Mouse (Mus musculus) erythroblast, embryonic 14.5 days (primary cell): ENCODE results near the gene Ube2t. TPM values are rescaled to one million over a fixed set of nuclear protein-coding genes. Genes with fewer than 3 reads are reported as not detected.

ENCODE experiments used
- H3K27me3 ChIP-seq: 2 replicates; pipeline ENCODE4 v1.6.1; 2012; ENCODE audit warnings: inconsistent platforms; ENCODE audit not compliant: control insufficient read depth
- H3K36me3 ChIP-seq: 2 replicates; pipeline ENCODE4 v1.6.1; 2012; ENCODE audit warnings: mild to moderate bottlenecking, inconsistent platforms; ENCODE audit not compliant: control insufficient read depth
- H3K4me1 ChIP-seq: 2 replicates; pipeline ENCODE4 v1.6.1; 2012; ENCODE audit warnings: inconsistent platforms; ENCODE audit not compliant: control insufficient read depth
- H3K4me3 ChIP-seq: replicated peaks from 2 replicates; pipeline ENCODE3; 2012; ENCODE audit warnings: moderate library complexity, mild to moderate bottlenecking, inconsistent platforms
- H3K9me3 ChIP-seq: 2 replicates; pipeline ENCODE4 v1.6.1; 2012; ENCODE audit warnings: low read length, inconsistent platforms, mixed read lengths; ENCODE audit not compliant: control insufficient read depth
- GATA1 ChIP-seq: IDR thresholded peaks from 2 replicates; pipeline ENCODE4 v1.6.1; 2012; ENCODE audit warnings: low read length, inconsistent platforms, mixed read lengths
- TAL1 ChIP-seq: IDR thresholded peaks from 3 replicates; pipeline ENCODE4 v1.6.1; 2012; ENCODE audit warnings: low read length, inconsistent platforms, mixed read lengths
- polyA plus RNA-seq: library from polyadenylated mRNA; stranded (reverse); fragments of >175 nt; gene quantifications from 2 replicates; pipeline ENCODE4 v1.2.3, GENCODE M21; 2012

Gene Ube2t
- polyA plus RNA-seq, 1 experiment: 1.8 TPM

DNA sequence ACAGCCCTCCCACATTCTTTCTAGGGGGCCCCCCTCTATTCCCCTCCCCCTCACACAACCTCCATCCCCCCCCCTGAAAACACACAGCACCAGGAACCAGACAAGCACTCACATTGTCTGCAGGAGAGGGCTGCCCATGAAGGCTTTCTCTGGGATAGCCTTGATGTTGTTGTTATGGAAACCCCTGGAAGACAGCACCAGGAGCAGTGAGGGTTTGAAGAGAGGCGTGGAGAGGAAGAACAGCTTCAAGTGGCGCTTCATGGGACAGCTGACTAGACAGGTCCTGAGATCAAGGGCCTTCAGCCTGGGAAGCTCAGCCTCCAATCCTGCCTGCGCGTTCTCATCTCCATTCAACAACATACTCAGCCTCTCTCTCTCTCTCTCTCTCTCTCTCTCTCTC lies 41.0 kb downstream of the Ube2t start:
- TF ChIP-seq GATA1: no peak
- no peak for TF ChIP-seq TAL1
- Histone ChIP-seq H3K9me3 (no peaks in the 10 kb centered on the region), H3K27me3 (no peaks in the 10 kb centered on the region)

DNA sequence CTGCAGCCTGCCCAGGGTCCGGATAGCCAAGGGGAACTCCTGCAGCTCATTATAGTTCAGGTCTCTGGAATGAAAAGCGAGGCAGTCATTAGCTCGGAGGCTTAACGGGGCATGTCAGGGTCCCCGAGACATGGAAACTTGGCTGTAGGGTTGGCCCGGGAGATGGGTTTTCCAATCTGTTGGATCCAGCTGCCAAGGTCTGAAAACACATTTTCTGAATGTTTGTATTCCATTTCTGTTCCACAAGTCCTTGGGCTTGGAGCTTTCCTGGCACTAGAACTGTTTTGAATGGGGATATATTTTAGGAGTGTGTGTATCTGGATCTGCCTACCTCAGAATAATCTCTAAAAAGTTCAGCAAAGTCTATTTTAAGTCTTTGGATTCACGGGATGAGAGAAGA lies 43.3 kb downstream of the Ube2t start:
- Histone ChIP-seq H3K9me3 (no peaks in the 10 kb centered on the region), H3K4me1 (no peaks in the 10 kb centered on the region), H3K4me3 (no peak overlapping the region), H3K27me3 (no peaks in the 10 kb centered on the region), H3K36me3 (no peaks in the 10 kb centered on the region)
- TF ChIP-seq TAL1 (no peak), GATA1 (no peak)

More for the DNA sequence above, 41.0 kb downstream of the Ube2t start:
- H3K4me3 ChIP-seq: no peak overlapping the region
- H3K36me3 ChIP-seq: no peaks in the 10 kb centered on the region
- no peaks in the 10 kb centered on the region for H3K4me1 ChIP-seq

DNA sequence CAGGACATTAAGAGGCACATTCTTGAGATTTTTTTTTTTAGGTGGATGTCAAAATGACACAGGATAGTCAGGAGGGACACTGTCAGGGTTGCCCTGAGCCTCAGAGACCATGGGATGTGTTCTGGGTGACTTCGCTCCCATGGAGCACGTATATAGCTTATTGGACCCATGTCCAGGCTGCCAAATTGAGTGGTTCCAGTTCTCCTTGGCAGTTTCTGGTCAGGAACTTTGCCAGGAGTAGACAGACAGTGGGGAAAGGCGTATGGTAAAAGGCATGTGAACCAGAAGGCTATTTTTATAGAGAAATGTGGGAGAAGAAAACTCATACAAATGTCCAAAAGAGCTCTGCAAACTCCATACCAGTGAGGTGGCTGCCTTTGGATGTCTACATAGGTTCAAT lies 47.5 kb downstream of the Ube2t start:
- TF ChIP-seq GATA1 (no peak), TAL1 (no peak)
- H3K27me3 ChIP-seq: no peaks in the 10 kb centered on the region

DNA sequence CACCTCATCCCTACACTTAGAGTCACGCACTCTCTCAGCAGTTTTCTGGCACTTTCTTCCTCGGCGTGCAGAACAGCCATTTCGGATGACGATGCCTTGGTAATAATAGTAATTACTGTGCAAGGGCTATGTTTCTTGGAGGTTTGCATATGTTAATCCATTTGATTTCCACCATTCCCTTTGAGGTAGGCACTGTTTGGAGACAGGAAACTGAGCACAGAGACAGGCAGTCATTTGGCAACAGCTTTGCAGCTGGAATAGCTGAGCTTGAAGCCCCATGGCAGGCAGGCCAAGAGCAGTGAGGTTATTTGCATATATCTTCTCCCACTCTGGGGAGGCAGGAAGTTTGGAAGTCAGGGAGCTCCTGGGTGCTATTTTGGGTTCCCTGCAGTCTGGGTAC lies 49.5 kb downstream of the Ube2t start:
- Histone ChIP-seq H3K4me3 (no peak overlapping the region), H3K9me3 (no peaks in the 10 kb centered on the region), H3K36me3 (no peaks in the 10 kb centered on the region), H3K4me1 (no peaks in the 10 kb centered on the region), H3K27me3 (no peaks in the 10 kb centered on the region)
- no peak for TF ChIP-seq TAL1
- no peak for TF ChIP-seq GATA1

More for the DNA sequence above, 47.5 kb downstream of the Ube2t start:
- no peak overlapping the region for H3K4me3 ChIP-seq
- H3K4me1 ChIP-seq: no peaks in the 10 kb centered on the region
- H3K36me3 ChIP-seq: no peaks in the 10 kb centered on the region
- H3K9me3 ChIP-seq: no peaks in the 10 kb centered on the region

DNA sequence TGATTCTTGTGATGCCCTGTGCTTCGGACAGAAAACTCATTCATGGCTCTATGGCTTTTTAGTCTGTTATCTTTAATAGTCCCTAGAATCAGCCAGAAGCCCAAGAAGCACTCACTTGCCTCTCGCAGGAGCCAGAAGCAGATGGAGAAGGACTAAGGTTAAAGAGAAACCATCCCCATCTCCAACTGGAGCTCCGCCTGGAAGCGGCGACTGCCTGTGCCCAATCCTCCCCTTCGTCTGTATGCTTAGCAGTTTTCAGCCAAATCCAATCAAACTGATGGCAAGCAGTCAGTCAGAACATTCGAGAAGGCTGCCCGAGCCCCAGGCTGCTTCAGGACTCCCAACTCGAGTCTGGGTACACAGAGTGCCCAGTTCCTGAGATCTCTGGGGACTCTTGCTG lies 50.1 kb downstream of the Ube2t start:
- no peak for TF ChIP-seq TAL1
- H3K4me1 ChIP-seq: no peaks in the 10 kb centered on the region
- H3K36me3 ChIP-seq: no peaks in the 10 kb centered on the region
- H3K4me3 ChIP-seq: no peak overlapping the region
- no peaks in the 10 kb centered on the region for H3K9me3 ChIP-seq
- no peaks in the 10 kb centered on the region for H3K27me3 ChIP-seq

DNA sequence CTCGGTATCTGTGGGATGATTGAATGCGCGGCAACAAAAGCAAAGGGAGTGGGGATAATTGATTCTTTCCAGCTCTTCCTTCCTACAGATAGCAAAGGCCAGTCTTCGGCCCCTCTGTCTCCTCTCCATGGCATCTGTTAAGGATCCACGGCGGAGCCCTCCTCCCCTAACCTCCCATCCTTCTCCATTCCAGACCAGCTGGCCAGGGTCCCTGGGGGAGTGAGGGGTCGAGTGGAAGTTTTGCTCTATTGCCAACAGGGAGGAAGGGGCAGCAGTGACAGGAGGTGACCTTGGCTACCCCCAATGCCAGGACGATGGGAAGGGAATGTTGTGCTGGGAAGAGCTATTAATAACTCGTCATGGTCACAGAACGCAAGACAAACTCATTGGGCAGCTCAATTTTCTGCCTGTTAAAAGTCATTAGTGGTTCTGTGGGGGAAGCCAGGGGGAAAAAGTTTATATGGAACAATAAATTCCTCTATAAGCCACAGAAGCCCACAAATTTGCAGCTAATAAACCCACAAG lies 52.6 kb downstream of the Ube2t start:
- no peaks in the 10 kb centered on the region for H3K9me3 ChIP-seq
- H3K4me3 ChIP-seq: no peak overlapping the region
- TF ChIP-seq TAL1: no peak
- no peak for TF ChIP-seq GATA1
- H3K4me1 ChIP-seq: no peaks in the 10 kb centered on the region
- no peaks in the 10 kb centered on the region for H3K36me3 ChIP-seq
- peaks cover 4% of the 10 kb centered on the region for H3K27me3 ChIP-seq

DNA sequence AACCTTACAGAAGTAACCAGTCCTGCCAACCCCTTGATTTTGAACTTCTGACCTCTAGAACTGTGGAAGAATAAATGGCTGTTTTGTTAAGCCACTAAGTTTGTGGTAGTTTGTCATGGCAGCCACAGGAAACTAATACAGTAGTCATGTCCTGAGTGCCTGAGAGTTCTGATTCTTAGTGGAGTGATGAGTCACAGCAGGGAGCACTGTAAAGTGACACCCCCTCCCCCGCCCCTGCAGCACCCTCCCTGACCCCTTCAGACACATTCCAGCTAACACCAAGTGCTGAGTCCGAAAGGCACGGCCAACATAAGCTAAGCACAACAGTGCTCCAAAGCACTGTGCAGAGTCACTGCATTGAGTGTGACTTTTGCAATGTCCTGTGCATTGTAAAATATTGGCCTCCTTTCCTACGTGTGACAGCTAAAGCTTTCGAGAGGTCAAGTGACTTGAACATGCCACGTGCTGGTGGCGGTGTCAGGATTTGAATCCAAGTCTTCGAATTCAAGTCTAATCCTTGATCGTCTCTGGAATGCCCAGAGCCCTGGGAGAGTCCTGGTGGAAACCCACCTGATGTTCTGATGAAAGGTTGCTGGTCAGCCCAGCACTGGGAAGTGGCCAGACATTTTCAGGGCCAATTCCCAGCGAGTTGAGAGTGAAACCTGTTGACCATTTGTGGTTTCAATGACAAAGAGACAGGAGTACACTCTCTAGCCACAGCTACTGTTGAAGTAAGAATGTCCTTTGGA lies 54.7 kb downstream of the Ube2t start:
- H3K27me3 ChIP-seq: peaks cover 4% of the 10 kb centered on the region
- no peak overlapping the region for H3K4me3 ChIP-seq
- TF ChIP-seq TAL1 (no peak), GATA1 (no peak)
- no peaks in the 10 kb centered on the region for H3K9me3 ChIP-seq
- no peaks in the 10 kb centered on the region for H3K36me3 ChIP-seq
- H3K4me1 ChIP-seq: no peaks in the 10 kb centered on the region

DNA sequence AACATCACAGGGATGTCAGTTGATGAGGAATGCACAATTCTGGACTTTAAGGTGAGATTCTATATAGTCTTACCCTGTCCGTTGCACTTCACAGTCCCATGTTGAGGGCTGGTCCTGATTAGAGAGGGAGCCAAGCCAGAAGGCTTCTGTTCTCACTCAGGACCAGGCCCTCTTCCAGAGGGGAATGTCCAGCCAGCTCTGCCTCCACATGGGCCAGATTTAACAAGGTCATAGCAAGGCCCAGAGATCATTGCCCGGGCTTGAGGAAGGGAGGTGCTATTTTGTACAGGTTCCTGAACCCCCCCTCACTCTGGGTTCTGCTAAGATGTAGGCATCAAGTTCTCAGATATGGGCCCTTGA lies 55.3 kb downstream of the Ube2t start:
- no peaks in the 10 kb centered on the region for H3K36me3 ChIP-seq
- no peaks in the 10 kb centered on the region for H3K9me3 ChIP-seq
- no peaks in the 10 kb centered on the region for H3K4me1 ChIP-seq
- peaks cover 4% of the 10 kb centered on the region for H3K27me3 ChIP-seq
- no peak overlapping the region for H3K4me3 ChIP-seq
- TF ChIP-seq TAL1 (no peak), GATA1 (no peak)

DNA sequence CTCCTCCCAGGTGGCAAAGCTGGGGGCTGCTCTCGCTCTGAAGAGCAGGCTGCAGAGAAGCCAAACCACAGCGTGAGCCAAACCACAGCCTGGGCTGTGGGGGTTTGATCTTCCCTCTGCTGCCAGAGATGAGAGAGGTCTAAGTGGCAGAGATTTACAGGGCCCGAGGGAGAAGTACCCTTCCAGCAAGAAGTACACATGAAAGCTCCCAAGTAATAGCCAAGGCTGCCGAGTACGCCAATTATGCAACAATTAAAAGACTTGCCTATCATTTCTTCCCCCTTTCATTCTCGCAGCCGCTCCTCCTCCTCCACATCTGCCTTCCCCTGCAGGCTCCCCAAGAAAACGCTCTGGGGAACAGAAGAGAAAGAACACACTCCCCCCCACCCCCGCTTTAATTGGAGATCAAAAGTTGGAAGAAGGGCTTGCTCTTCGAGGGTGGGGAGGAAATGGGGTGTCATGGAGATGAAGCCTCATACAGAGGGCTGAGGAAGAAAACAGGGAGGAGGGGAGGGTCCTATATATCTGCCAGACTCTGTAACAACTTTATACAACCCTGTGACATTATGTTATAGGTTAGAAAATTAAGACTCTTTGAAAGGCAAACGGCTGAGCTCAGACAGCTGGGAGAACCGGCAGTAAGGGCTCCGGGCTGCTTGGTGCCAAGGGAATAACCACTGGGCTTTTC lies 56.9 kb downstream of the Ube2t start:
- Histone ChIP-seq H3K4me1 (no peaks in the 10 kb centered on the region), H3K27me3 (peaks cover 4% of the 10 kb centered on the region), H3K4me3 (no peak overlapping the region), H3K36me3 (no peaks in the 10 kb centered on the region), H3K9me3 (peaks cover 5% of the 10 kb centered on the region)
- no peak for TF ChIP-seq GATA1
- no peak for TF ChIP-seq TAL1
